Mouse (Mus musculus): ENCODE results near the gene Syne4.

- TF ChIP-seq CTCF (IDR thresholded peaks at IDR 0.05; ENCODE audit: extremely low read depth, insufficient read depth, low read length) (peak; percentile 48; the same call in 1 of the 2 replicates), POLR2A (IDR thresholded peaks at IDR 0.05; ENCODE audit: extremely low read depth, insufficient read depth, low read length) (no peak)
Measured at GRCm38 (mm10) chr7:30325364-30325763, 10.8 kb downstream of the Syne4 start.

Data from cortical plate, adult 2 months (tissue).